Mouse (Mus musculus) intestine, postnatal 0 days (tissue): Measurements from ENCODE around the gene Dmbx1. TPM values are rescaled to one million over a fixed set of nuclear protein-coding genes. Genes with fewer than 3 reads are reported as not detected.
A peak's percentile ranks its signal among the peaks of the same experiment; 100 is the strongest.

Source experiments
- ATAC-seq: fragments of 200-750 bp; cut with Nextera tagmentation; 2 replicates; pipeline ENCODE4 v1.8.0; 2017; ENCODE audit warnings: mild to moderate bottlenecking, moderate TSS enrichment, moderate library complexity
- H3K27ac ChIP-seq: fragments of 300-500 bp; sonication (generic); 2 replicates; pipeline ENCODE4 v1.5.1; 2014; ENCODE audit warnings: mild to moderate bottlenecking, low read depth, low read length, moderate library complexity
- H3K27me3 ChIP-seq: fragments of 300-500 bp; sonication (generic); replicated peaks from 2 replicates; pipeline ENCODE4 v1.6.1; 2014; ENCODE audit warnings: low read length, mixed read lengths; ENCODE audit not compliant: control insufficient read depth, insufficient read depth
- H3K36me3 ChIP-seq: fragments of 300-500 bp; sonication (generic); 2 replicates; pipeline ENCODE4 v1.6.1; 2014; ENCODE audit warnings: mild to moderate bottlenecking, moderate library complexity; ENCODE audit not compliant: control insufficient read depth, insufficient read depth
- H3K4me1 ChIP-seq: fragments of 300-500 bp; sonication (generic); replicated peaks from 2 replicates; pipeline ENCODE4 v1.6.1; 2014; ENCODE audit warnings: antibody characterized with exemption, low read length, mixed read lengths; ENCODE audit not compliant: control insufficient read depth, insufficient read depth
- H3K4me2 ChIP-seq: fragments of 300-500 bp; sonication (generic); replicated peaks from 2 replicates; pipeline ENCODE4 v1.6.1; 2014; ENCODE audit warnings: low read depth, mild to moderate bottlenecking, moderate library complexity
- H3K4me3 ChIP-seq: fragments of 300-500 bp; sonication (generic); 2 replicates; pipeline ENCODE4 v1.5.1; 2014; ENCODE audit warnings: low read depth, low read length
- H3K9ac ChIP-seq: fragments of 300-500 bp; sonication (generic); 2 replicates; pipeline ENCODE4 v1.6.1; 2014; ENCODE audit warnings: mild to moderate bottlenecking, low read depth, low read length
- H3K9me3 ChIP-seq: fragments of 300-500 bp; sonication (generic); 2 replicates; pipeline ENCODE4 v1.6.1; 2016; ENCODE audit warnings: mixed run types; ENCODE audit not compliant: control insufficient read depth
- CTCF ChIP-seq: sonication (generic); IDR thresholded peaks from 2 replicates; pipeline ENCODE4 v1.5.1; 2016; ENCODE audit warnings: low read depth, mild to moderate bottlenecking, control low read depth, antibody characterized with exemption, moderate library complexity
- WGBS: fragments of 180-500 bp; shearing (Covaris S2); extraction: QIAGEN DNeasy Blood & Tissue Kit; methylation state at CpG from one replicate; pipeline ENCODE4 v1.1.7; 2014; 5-methylcytosine and 5-hydroxymethylcytosine counted together
- polyA plus RNA-seq: library from polyadenylated mRNA; unstranded; fragments of >200 nt; fragmentation: Nextera tagmentation; extraction: Ambion mirVana; gene quantifications from 2 replicates; pipeline ENCODE4 v1.2.1, GENCODE M21; 2015

Gene Dmbx1
- polyA plus RNA-seq, 1 experiment from 2014 or later = not detected

DNA sequence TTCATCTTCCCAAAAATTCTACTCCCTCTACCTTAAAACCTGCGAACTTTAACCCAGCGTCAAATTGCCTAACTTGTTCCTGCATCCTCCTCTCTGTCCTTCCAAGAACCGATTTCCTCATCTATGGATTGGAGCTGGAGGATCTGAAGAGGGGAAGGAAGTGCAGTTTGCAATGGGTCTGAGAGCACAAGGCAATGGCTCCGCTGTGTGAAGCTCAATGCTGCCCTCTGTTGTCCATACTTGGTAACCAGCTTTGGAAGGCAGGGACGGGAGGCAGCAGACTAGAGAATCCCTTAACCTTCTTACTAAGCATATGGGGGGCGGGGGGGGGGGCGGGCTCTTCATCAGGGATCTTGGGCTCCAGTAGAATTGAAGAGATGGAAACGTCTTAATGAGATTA, 41.0 kb upstream of the Dmbx1 start:
- Histone ChIP-seq H3K4me3 (no peak overlapping the region), H3K36me3 (no peaks in the 10 kb centered on the region), H3K27me3 (peaks cover 52% of the 10 kb centered on the region), H3K27ac (no peak overlapping the region), H3K4me2 (no peak overlapping the region), H3K9me3 (no peaks in the 10 kb centered on the region), H3K9ac (no peak overlapping the region), H3K4me1 (peaks cover 8% of the 10 kb centered on the region; the same call in 1 of the 2 replicates)
- peak; percentile 91 for TF ChIP-seq CTCF
- under 1% methylated on average over 8 of the region's 8 CpGs for WGBS
- no peak for ATAC-seq

DNA sequence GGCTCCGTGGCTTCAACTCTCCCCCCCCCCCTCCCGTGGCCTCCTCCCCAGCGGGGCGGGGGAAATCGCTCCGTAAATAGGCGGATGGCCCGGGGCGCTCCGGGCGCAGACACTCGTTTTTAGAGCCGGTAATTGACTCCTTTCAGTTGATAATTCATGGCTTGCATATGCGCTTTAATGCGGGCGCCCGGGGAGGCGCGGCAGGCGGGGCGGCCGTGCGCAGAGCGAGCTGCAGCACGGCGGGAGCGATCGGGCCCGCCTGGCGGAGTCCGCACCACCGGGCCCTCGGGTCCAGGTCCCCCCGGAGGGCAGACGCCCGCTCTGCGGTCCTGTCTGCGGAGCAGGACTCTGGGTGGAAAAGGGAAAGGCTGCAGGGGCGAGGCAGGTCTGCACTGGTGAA, 39.7 kb upstream of the Dmbx1 start:
- peaks cover 3% of the 10 kb centered on the region; the same call in 1 of the 2 replicates for H3K4me1 ChIP-seq
- H3K9me3 ChIP-seq = no peaks in the 10 kb centered on the region
- H3K27ac ChIP-seq = no peak overlapping the region
- no peaks in the 10 kb centered on the region for H3K36me3 ChIP-seq
- H3K9ac ChIP-seq = no peak overlapping the region
- no peak for ATAC-seq
- peak overlapping the region; percentile 36 for H3K4me3 ChIP-seq
- TF ChIP-seq CTCF = no peak
- under 1% methylated on average over 38 of the region's 39 CpGs for WGBS
- H3K4me2 ChIP-seq = peak overlapping the region; percentile 64
- peaks cover 56% of the 10 kb centered on the region for H3K27me3 ChIP-seq

DNA sequence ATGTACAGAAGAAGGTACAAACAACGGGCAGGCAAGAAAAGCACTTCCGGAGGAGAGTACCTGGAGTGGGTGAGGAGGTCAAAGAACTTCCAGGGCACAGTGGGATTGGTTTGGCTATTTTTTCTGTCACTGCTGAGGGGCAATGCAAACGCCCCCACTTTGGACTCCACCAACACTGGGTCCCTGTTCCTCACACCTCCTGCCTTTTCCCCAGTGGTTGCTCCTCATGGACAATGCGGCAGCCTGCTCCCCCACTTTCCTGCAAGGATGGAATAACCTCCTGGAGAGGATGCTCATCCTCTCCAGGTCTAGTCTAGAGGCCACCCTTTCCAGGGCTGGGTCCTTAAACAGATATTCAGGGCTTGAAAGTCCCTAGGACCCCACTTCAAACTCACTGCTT, 39.2 kb upstream of the Dmbx1 start:
- Histone ChIP-seq H3K4me2 (no peak overlapping the region), H3K27ac (no peak overlapping the region), H3K9ac (no peak overlapping the region), H3K4me3 (no peak overlapping the region), H3K9me3 (no peaks in the 10 kb centered on the region), H3K4me1 (no peaks in the 10 kb centered on the region), H3K27me3 (peaks cover 56% of the 10 kb centered on the region), H3K36me3 (no peaks in the 10 kb centered on the region)
- no peak for TF ChIP-seq CTCF
- no peak for ATAC-seq
- 27% methylated on average over 4 of the region's 4 CpGs for WGBS

DNA sequence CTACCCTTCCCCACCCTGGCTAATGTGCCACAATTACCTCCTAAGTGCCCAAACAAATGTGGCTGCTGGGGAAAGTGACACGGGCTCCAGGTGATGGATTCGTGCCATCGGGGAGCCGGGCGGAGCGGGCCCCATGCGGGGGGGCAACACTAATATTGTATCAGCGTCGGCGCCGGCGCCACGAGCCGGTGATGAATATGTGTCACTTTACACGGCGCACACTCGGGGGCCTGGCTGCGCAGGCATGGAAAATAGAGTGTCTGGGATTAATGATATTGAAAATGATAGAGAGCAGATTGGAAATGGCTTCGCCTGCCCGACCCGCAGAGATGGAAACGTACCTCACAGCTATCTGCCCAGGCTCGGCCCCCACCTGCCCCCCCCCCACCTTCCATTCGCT, 32.8 kb upstream of the Dmbx1 start:
- Histone ChIP-seq H3K9ac (no peak overlapping the region), H3K4me1 (no peaks in the 10 kb centered on the region), H3K27ac (no peak overlapping the region), H3K9me3 (no peaks in the 10 kb centered on the region), H3K27me3 (peaks cover 39% of the 10 kb centered on the region), H3K4me3 (no peak overlapping the region), H3K4me2 (no peak overlapping the region), H3K36me3 (no peaks in the 10 kb centered on the region)
- ATAC-seq = no peak
- WGBS = 53% methylated on average over 24 of the region's 24 CpGs
- no peak for TF ChIP-seq CTCF

DNA sequence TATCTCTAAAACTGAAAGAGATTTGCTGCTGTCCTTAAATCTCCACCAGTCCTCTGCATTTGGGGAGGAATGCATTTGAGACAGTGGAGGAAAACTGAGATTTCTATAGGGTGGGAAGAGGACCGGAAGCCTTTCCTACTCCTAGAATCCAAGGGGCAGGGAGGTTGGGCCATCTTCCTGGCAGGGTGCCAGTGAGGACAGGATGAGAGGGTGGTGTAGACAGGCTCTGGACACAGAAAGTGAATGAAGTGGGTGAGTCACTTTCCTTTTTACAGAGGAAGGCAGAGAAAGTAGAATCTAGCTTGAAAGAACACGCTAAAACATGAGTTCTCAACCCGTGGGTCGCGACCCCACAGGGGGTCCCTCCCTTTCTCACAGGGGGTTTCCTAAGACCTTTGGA, 24.7 kb upstream of the Dmbx1 start:
- Histone ChIP-seq H3K4me2 (no peak overlapping the region), H3K9me3 (no peaks in the 10 kb centered on the region), H3K9ac (no peak overlapping the region), H3K27ac (no peak overlapping the region), H3K36me3 (no peaks in the 10 kb centered on the region), H3K27me3 (peaks cover 77% of the 10 kb centered on the region), H3K4me1 (no peaks in the 10 kb centered on the region; the same call in 1 of the 2 replicates), H3K4me3 (no peak overlapping the region)
- ATAC-seq = no peak
- WGBS = 21% methylated on average over 5 of the region's 5 CpGs
- TF ChIP-seq CTCF = no peak

DNA sequence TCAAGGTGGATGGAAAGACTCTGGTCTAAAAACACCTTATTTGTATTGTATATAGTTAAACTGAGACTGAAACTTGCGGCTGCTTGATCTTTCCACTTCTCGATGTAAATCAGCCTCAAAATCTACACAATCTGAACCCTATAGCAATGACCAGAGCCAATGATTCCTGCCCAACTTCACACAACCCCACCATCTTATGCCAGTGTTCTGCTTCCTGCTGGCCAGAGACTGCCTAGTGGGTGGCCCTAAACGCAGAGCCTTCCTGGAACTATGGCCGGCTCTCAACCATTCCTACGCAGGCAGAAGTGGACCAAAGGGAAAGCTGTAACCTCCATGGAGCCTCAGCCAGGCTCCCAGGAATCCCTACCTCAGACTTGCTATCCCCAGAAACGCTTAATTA, 24.0 kb upstream of the Dmbx1 start:
- TF ChIP-seq CTCF = no peak
- Histone ChIP-seq H3K9me3 (no peaks in the 10 kb centered on the region), H3K36me3 (no peaks in the 10 kb centered on the region), H3K4me2 (no peak overlapping the region), H3K27me3 (peaks cover 73% of the 10 kb centered on the region), H3K4me3 (no peak overlapping the region; the same call in 1 of the 2 replicates), H3K4me1 (no peaks in the 10 kb centered on the region; the same call in 1 of the 2 replicates), H3K27ac (no peak overlapping the region), H3K9ac (no peak overlapping the region)
- 35% methylated on average over 6 of the region's 6 CpGs for WGBS
- ATAC-seq = no peak
